Mouse (Mus musculus) thymus, adult 2 months (tissue): ENCODE data around the gene Rims4.

Experiments used
- CTCF ChIP-seq: fragments of 200-500 bp; IDR thresholded peaks from 2 replicates; pipeline ENCODE4 v1.5.1; 2012; ENCODE audit warnings: mild to moderate bottlenecking, control low read depth, low read length, moderate library complexity, borderline replicate concordance; ENCODE audit not compliant: control insufficient read depth, poor library complexity, insufficient read depth; ENCODE audit errors: extremely low read depth
- POLR2A ChIP-seq: fragments of 200-500 bp; IDR thresholded peaks from 2 replicates; pipeline ENCODE4 v1.6.1; 2012; ENCODE audit warnings: mild to moderate bottlenecking, low read length, control low read depth, moderate library complexity; ENCODE audit not compliant: control insufficient read depth, poor library complexity, insufficient read depth; ENCODE audit errors: extremely low read depth

- TF ChIP-seq CTCF (no peak), POLR2A (no peak)
Observed at GRCm38 (mm10) chr2:163918317-163919258, at the start of gene Rims4.
